Mouse (Mus musculus): Measurements from ENCODE around the gene Lrch4.
"Not testable (repeated sequence)": the region's sequence is repeated elsewhere in the genome, so short reads cannot be mapped to it uniquely, and the experiment has no call there.

The Lrch4 gene

GRCm38 (mm10) chr5:137609292-137609691, 19.6 kb upstream of the Lrch4 start:
- TF ChIP-seq NANOG (IDR thresholded peaks at IDR 0.05; ENCODE audit: borderline replicate concordance, low read length) (no peak), CTCF (conservative IDR thresholded peaks at IDR 0.05; ENCODE audit: low read length) (no peak), POU5F1 (IDR thresholded peaks at IDR 0.05; ENCODE audit: borderline replicate concordance, low read length) (no peak)
- peaks cover 35% of the 10 kb centered on the region for H3K36me3 ChIP-seq (ENCODE audit: insufficient read depth, low read length)
- H3K27me3 ChIP-seq (ENCODE audit: insufficient read depth, low read length): no peaks in the 10 kb centered on the region
- H3K9me3 ChIP-seq (ENCODE audit: low read length): no peaks in the 10 kb centered on the region
- peaks cover 89% of the 10 kb centered on the region for H3K4me1 ChIP-seq (replicated peaks; ENCODE audit: low read depth, low read length)
- H3K4me3 ChIP-seq (replicated peaks; ENCODE audit: low read length): peak overlapping the region; percentile 80

GRCm38 (mm10) chr5:137610056-137610455, 18.9 kb upstream of the Lrch4 start:
- Histone ChIP-seq H3K9me3 (ENCODE audit: low read length) (no peaks in the 10 kb centered on the region), H3K4me3 (replicated peaks; ENCODE audit: low read length) (peak overlapping the region; percentile 80), H3K36me3 (ENCODE audit: insufficient read depth, low read length) (peaks cover 30% of the 10 kb centered on the region), H3K4me1 (replicated peaks; ENCODE audit: low read depth, low read length) (peaks cover 92% of the 10 kb centered on the region), H3K27me3 (ENCODE audit: insufficient read depth, low read length) (no peaks in the 10 kb centered on the region)
- TF ChIP-seq CTCF (conservative IDR thresholded peaks at IDR 0.05; ENCODE audit: low read length): no peak
- TF ChIP-seq POU5F1 (IDR thresholded peaks at IDR 0.05; ENCODE audit: borderline replicate concordance, low read length): no peak
- no peak for TF ChIP-seq NANOG (IDR thresholded peaks at IDR 0.05; ENCODE audit: borderline replicate concordance, low read length)

- peak overlapping the region; percentile 80 for H3K4me3 ChIP-seq (replicated peaks; ENCODE audit: low read length)
- peaks cover 23% of the 10 kb centered on the region for H3K36me3 ChIP-seq (ENCODE audit: insufficient read depth, low read length)
- H3K27me3 ChIP-seq (ENCODE audit: insufficient read depth, low read length): no peaks in the 10 kb centered on the region
- H3K9me3 ChIP-seq (ENCODE audit: low read length): no peaks in the 10 kb centered on the region
- peaks cover 91% of the 10 kb centered on the region for H3K4me1 ChIP-seq (replicated peaks; ENCODE audit: low read depth, low read length)
- TF ChIP-seq POU5F1 (IDR thresholded peaks at IDR 0.05; ENCODE audit: borderline replicate concordance, low read length): no peak
- no peak for TF ChIP-seq NANOG (IDR thresholded peaks at IDR 0.05; ENCODE audit: borderline replicate concordance, low read length)
- TF ChIP-seq CTCF (conservative IDR thresholded peaks at IDR 0.05; ENCODE audit: low read length): no peak
These were observed 18.2 kb upstream of the Lrch4 start for GRCm38 (mm10) chr5:137610548-137611244.

- Histone ChIP-seq H3K4me3 (replicated peaks; ENCODE audit: low read length) (peak overlapping the region; percentile 80), H3K36me3 (ENCODE audit: insufficient read depth, low read length) (peaks cover 18% of the 10 kb centered on the region), H3K9me3 (ENCODE audit: low read length) (no peaks in the 10 kb centered on the region), H3K27me3 (ENCODE audit: insufficient read depth, low read length) (no peaks in the 10 kb centered on the region), H3K4me1 (replicated peaks; ENCODE audit: low read depth, low read length) (peaks cover 89% of the 10 kb centered on the region)
- TF ChIP-seq POU5F1 (IDR thresholded peaks at IDR 0.05; ENCODE audit: borderline replicate concordance, low read length) (no peak), CTCF (conservative IDR thresholded peaks at IDR 0.05; ENCODE audit: low read length) (no peak), NANOG (IDR thresholded peaks at IDR 0.05; ENCODE audit: borderline replicate concordance, low read length) (no peak)
These were observed 17.7 kb upstream of the Lrch4 start for GRCm38 (mm10) chr5:137611245-137611602.

- Histone ChIP-seq H3K36me3 (ENCODE audit: insufficient read depth, low read length) (no peaks in the 10 kb centered on the region; the same call in 1 of the 2 replicates), H3K27me3 (ENCODE audit: insufficient read depth, low read length) (no peaks in the 10 kb centered on the region), H3K4me3 (replicated peaks; ENCODE audit: low read length) (peak overlapping the region; percentile 80), H3K4me1 (replicated peaks; ENCODE audit: low read depth, low read length) (peaks cover 76% of the 10 kb centered on the region), H3K9me3 (ENCODE audit: low read length) (no peaks in the 10 kb centered on the region)
- TF ChIP-seq CTCF (conservative IDR thresholded peaks at IDR 0.05; ENCODE audit: low read length): no peak
- no peak for TF ChIP-seq NANOG (IDR thresholded peaks at IDR 0.05; ENCODE audit: borderline replicate concordance, low read length)
- no peak for TF ChIP-seq POU5F1 (IDR thresholded peaks at IDR 0.05; ENCODE audit: borderline replicate concordance, low read length)
These were observed 15.8 kb upstream of the Lrch4 start for GRCm38 (mm10) chr5:137613076-137613475.

GRCm38 (mm10) chr5:137613550-137613949, 15.4 kb upstream of the Lrch4 start, which contains the start of gene Pcolce:
TSS of gene Pcolce (minus strand) at chr5:137613784.
- Histone ChIP-seq H3K4me3 (replicated peaks; ENCODE audit: low read length) (peak within 1 kb of the TSS; percentile 80), H3K9me3 (ENCODE audit: low read length) (no peaks in the 10 kb centered on the region), H3K4me1 (replicated peaks; ENCODE audit: low read depth, low read length) (peaks cover 72% of the 10 kb centered on the region), H3K27me3 (ENCODE audit: insufficient read depth, low read length) (0 out of 2 replicates have a peak, but pooled peaks cover 1% of the 10 kb centered on the region), H3K36me3 (ENCODE audit: insufficient read depth, low read length) (no peaks in the 10 kb centered on the region; the same call in 1 of the 2 replicates)
- TF ChIP-seq POU5F1 (IDR thresholded peaks at IDR 0.05; ENCODE audit: borderline replicate concordance, low read length): no peak
- no peak for TF ChIP-seq CTCF (conservative IDR thresholded peaks at IDR 0.05; ENCODE audit: low read length)
- TF ChIP-seq NANOG (IDR thresholded peaks at IDR 0.05; ENCODE audit: borderline replicate concordance, low read length): no peak

- TF ChIP-seq CTCF (conservative IDR thresholded peaks at IDR 0.05; ENCODE audit: low read length): peak; percentile 26; the same call in 1 of the 2 replicates
- not testable (repeated sequence) for H3K4me3 ChIP-seq (replicated peaks; ENCODE audit: low read length); H3K27me3 ChIP-seq (ENCODE audit: insufficient read depth, low read length); H3K9me3 ChIP-seq (ENCODE audit: low read length); H3K36me3 ChIP-seq (ENCODE audit: insufficient read depth, low read length)
- peaks cover 59% of the 10 kb centered on the region for H3K4me1 ChIP-seq (replicated peaks; ENCODE audit: low read depth, low read length)
These were observed 14.0 kb upstream of the Lrch4 start for GRCm38 (mm10) chr5:137614921-137615320.

- Histone ChIP-seq H3K4me3 (replicated peaks; ENCODE audit: low read length) (no peak overlapping the region), H3K36me3 (ENCODE audit: insufficient read depth, low read length) (no peaks in the 10 kb centered on the region), H3K4me1 (replicated peaks; ENCODE audit: low read depth, low read length) (peaks cover 59% of the 10 kb centered on the region), H3K9me3 (ENCODE audit: low read length) (no peaks in the 10 kb centered on the region), H3K27me3 (ENCODE audit: insufficient read depth, low read length) (0 out of 2 replicates have a peak, but pooled peaks cover 4% of the 10 kb centered on the region)
- no peak for TF ChIP-seq CTCF (conservative IDR thresholded peaks at IDR 0.05; ENCODE audit: low read length)
- no peak for TF ChIP-seq POU5F1 (IDR thresholded peaks at IDR 0.05; ENCODE audit: borderline replicate concordance, low read length)
These were observed 13.6 kb upstream of the Lrch4 start for GRCm38 (mm10) chr5:137615347-137615746.

All from E14TG2a.4 (cell line).